Mouse (Mus musculus) midbrain, embryonic 10.5 days (tissue): Measurements from ENCODE around the gene Hmga1. TPM values are rescaled to one million over a fixed set of nuclear protein-coding genes. Genes with fewer than 3 reads are reported as not detected.
A peak's percentile ranks its signal among the peaks of the same experiment; 100 is the strongest.

Experiments used
- DNase-seq: peaks from one replicate; pipeline ENCODE4 v3.0.0-alpha.2; 2017; ENCODE audit warnings: low spot score
- H3K27ac ChIP-seq: fragments of 300-500 bp; sonication (generic); replicated peaks from 2 replicates; pipeline ENCODE4 v1.5.1; 2016; ENCODE audit warnings: mild to moderate bottlenecking
- H3K27me3 ChIP-seq: fragments of 300-500 bp; sonication (generic); 2 replicates; pipeline ENCODE4 v1.6.1; 2016; ENCODE audit warnings: low read depth, mild to moderate bottlenecking; ENCODE audit not compliant: poor library complexity, severe bottlenecking
- H3K36me3 ChIP-seq: fragments of 300-500 bp; sonication (generic); 2 replicates; pipeline ENCODE4 v1.6.1; 2016; ENCODE audit warnings: mild to moderate bottlenecking, moderate library complexity
- H3K4me1 ChIP-seq: fragments of 300-500 bp; sonication (generic); 2 replicates; pipeline ENCODE4 v1.6.1; 2016
- H3K4me3 ChIP-seq: fragments of 300-500 bp; sonication (generic); 2 replicates; pipeline ENCODE4 v1.5.1; 2016; ENCODE audit warnings: mild to moderate bottlenecking, moderate library complexity
- H3K9me3 ChIP-seq: fragments of 300-500 bp; sonication (generic); replicated peaks from 2 replicates; pipeline ENCODE4 v1.6.1; 2016; ENCODE audit warnings: mild to moderate bottlenecking
- WGBS: fragments of 180-500 bp; shearing (Covaris S2); methylation state at CpG from one replicate; pipeline ENCODE4 v1.1.7; 2016; 5-methylcytosine and 5-hydroxymethylcytosine counted together
- polyA plus RNA-seq: library from polyadenylated mRNA; unstranded; fragments of >200 nt; fragmentation: Nextera tagmentation; extraction: Ambion mirVana; gene quantifications from 2 replicates; pipeline ENCODE4 v1.2.1, GENCODE M21; 2016

Gene Hmga1
- polyA plus RNA-seq, 1 experiment from 2014 or later = 831 TPM

DNA sequence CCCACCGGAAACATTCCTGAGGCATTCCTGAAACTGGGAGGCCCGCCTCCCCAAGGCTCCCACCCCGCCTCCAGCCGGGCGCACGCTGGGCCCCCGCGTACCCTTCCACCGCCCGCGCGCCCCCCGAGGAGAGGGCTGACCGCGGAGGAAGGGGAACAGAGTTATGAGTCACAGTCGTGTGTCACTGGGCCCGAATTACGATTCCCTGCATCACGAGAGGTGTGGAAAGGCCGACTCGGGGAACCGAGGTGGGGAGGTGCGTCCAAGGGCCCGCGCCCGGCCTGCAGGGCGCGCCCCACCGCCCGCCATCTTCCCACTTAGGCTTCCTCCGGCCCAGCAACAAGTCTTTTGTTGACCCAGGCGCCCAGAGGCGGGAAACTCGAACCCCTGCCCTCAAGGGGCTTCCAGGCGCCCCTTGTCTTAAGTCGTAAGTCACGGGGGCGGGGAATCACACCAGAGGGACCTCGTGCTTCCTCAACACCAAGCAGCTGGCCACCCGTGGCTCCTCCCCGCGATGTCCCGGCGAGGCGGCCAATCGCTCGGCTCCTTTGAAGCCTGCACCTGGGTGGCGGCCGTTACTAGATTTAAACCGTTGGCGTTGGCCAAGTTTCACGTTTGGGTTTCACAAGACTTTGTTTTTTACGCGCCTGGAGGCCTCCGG, 655 bp upstream of the Hmga1 start:
- WGBS = under 1% methylated on average over 54 of the region's 55 CpGs
- DNase-seq = peak; percentile 90
- Histone ChIP-seq H3K27me3 (no peaks in the 10 kb centered on the region), H3K4me3 (peak overlapping the region; percentile 97), H3K4me1 (peaks cover 75% of the 10 kb centered on the region), H3K36me3 (peaks cover 15% of the 10 kb centered on the region), H3K9me3 (no peaks in the 10 kb centered on the region), H3K27ac (peak overlapping the region; percentile 99)

DNA sequence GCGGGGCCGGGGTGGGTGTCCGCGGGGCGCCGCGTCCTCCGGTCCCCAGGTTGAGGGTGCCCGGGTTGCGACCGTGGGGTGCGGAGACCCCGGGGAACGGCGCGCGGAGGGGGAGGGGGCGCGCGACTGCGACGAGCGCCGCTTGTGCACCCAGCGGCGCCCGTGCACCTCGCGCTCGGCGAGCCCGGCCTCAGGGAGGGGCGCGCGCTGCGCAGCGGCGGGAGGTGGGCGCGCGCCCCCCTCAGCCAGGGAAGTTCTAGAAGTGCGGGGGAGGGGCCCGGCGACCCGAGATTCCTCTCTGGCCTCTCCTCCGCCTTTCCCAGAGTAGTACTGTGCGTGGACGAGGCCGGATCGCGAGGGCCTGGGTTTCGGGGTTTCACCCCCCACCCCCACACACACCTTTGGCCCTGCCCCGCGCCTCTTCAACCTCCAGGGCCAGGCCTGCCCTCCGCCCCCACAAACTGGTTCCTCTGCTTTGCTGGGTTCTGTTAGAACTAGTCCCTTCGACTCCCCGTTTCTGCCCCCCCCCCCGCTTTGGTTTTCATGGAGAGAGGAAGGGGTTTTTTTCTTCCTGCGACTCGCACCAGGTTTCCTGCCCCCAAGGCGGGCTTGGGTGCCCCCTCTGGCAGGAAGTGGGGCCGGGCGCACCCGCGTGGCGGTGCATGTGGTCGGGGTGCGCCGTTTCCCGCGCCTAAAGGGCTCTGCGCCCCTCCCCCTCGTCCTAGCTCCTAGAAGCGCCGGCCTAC, 1.1 kb downstream of the Hmga1 start:
- H3K4me3 ChIP-seq = peak overlapping the region; percentile 97
- under 1% methylated on average over 65 of the region's 75 CpGs for WGBS
- peaks cover 32% of the 10 kb centered on the region for H3K36me3 ChIP-seq
- DNase-seq = peak; percentile 77
- no peaks in the 10 kb centered on the region for H3K9me3 ChIP-seq
- H3K27me3 ChIP-seq = no peaks in the 10 kb centered on the region
- peaks cover 84% of the 10 kb centered on the region for H3K4me1 ChIP-seq
- peak overlapping the region; percentile 99 for H3K27ac ChIP-seq

DNA sequence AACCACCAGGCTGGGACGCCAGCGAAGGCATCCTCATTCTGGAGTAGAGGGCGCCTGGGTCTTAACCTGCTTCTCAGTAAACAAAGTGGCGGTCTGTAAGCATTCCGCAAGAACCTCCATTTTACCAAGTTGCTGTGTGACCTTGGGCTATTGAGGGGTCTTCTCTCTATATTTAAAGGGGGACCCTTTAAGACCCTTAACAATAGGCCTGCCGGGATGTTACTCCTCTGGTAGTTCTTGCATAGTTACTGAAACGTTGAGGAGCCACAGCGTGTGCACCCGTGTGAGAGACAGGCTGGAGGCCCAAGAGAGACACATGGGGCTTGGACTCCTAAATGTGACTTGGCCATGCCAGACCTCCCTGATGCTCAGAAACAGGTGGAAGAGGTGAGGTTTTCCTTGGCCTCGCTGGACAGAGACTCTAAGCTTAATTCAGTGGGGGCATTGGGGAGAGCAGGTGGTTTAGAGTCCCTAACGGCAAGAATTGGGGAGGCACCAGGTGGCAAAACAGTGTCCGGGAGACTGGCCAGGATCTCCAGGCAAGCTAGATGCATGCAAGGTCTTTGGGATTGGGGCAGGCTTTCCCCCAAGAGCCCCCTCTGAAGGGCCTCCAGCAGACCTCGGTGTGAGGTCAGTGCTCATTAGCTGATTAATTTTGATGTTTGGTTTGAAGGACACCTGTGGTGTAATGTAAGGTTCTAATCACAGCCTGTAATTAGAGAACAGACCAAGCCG, 1.8 kb downstream of the Hmga1 start:
- H3K4me3 ChIP-seq = peak overlapping the region; percentile 97
- peak; percentile 39 for DNase-seq
- WGBS = 2% methylated on average over 14 of the region's 14 CpGs
- H3K36me3 ChIP-seq = peaks cover 34% of the 10 kb centered on the region
- peaks cover 80% of the 10 kb centered on the region for H3K4me1 ChIP-seq
- no peaks in the 10 kb centered on the region for H3K9me3 ChIP-seq
- H3K27me3 ChIP-seq = no peaks in the 10 kb centered on the region
- H3K27ac ChIP-seq = peak overlapping the region; percentile 99

DNA sequence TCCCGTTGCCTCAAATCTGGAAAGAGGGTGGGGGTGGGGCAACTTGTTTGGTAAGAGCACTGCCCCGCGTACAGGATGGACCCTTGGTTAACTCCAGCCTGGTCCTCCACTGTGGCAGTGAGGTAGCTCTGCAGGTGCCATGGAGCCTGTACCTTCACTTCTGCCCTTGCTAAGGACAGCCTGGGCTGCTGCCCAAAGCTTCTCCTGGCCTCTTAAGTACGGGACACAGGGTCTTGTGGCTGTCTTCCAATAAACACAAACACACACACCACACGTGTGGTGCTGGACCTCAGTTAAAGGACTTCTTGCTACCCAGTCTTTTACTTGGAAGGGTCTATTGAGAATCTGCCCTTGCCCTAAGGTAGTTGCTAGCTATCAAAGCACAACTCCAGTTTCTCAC, 2.5 kb downstream of the Hmga1 start:
- Histone ChIP-seq H3K9me3 (no peaks in the 10 kb centered on the region), H3K27me3 (no peaks in the 10 kb centered on the region), H3K4me1 (peaks cover 81% of the 10 kb centered on the region), H3K27ac (peak overlapping the region; percentile 99; the same call in 1 of the 2 replicates), H3K4me3 (peak overlapping the region; percentile 97), H3K36me3 (peaks cover 39% of the 10 kb centered on the region)
- WGBS = 14% methylated on average over 5 of the region's 5 CpGs
- no peak for DNase-seq

DNA sequence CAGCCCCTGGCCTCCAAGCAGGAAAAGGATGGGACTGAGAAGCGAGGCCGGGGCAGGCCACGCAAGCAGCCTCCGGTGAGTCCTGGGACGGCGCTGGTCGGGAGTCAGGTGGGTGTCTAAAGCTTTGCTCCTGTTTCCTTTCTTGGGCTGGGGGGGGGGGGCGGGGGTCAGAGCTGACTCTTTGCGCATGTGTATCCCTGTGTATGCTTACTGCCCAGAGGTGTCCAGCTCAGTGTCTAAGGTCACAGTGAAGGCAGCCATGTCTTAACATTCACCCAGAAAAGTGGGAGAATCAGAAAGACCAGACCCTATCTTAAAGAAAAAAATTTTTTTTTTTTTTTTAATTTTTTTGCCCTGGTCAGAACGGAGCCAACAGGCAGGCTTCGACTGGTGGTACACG, 3.3 kb downstream of the Hmga1 start:
- Histone ChIP-seq H3K4me3 (peak overlapping the region; percentile 97), H3K4me1 (peaks cover 81% of the 10 kb centered on the region), H3K9me3 (no peaks in the 10 kb centered on the region), H3K27ac (no peak overlapping the region; the same call in 1 of the 2 replicates), H3K27me3 (no peaks in the 10 kb centered on the region), H3K36me3 (peaks cover 42% of the 10 kb centered on the region)
- no peak for DNase-seq
- WGBS = 73% methylated on average over 12 of the region's 12 CpGs

DNA sequence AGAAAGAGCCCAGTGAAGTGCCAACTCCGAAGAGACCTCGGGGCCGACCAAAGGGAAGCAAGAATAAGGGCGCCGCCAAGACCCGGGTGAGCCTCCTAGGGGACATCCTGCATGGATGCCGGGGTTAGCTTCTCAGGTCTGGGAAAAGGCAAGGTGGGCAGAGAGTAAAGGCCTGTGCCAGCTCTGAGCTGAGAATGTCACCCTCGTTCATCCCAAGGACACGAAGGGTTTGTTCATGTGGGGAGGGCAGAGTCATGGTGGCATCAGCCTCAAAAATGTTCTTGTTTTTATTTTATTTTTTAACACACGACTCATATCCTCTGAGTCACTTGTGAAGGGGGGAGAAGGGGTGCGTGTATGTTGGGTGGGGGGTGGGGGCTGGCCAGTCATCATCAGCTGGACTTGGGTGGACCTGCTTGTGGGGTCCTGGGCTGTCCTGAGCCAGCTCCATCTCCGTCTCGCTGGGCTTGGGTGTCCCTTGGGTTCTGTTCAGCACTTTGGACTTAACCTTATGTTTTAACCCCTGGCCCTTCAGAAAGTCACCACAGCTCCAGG, 4.7 kb downstream of the Hmga1 start:
- Histone ChIP-seq H3K27ac (no peak overlapping the region), H3K27me3 (no peaks in the 10 kb centered on the region), H3K9me3 (no peaks in the 10 kb centered on the region), H3K36me3 (peaks cover 42% of the 10 kb centered on the region), H3K4me1 (peaks cover 81% of the 10 kb centered on the region), H3K4me3 (no peak overlapping the region)
- no peak for DNase-seq
- WGBS = 88% methylated on average over 13 of the region's 13 CpGs

DNA sequence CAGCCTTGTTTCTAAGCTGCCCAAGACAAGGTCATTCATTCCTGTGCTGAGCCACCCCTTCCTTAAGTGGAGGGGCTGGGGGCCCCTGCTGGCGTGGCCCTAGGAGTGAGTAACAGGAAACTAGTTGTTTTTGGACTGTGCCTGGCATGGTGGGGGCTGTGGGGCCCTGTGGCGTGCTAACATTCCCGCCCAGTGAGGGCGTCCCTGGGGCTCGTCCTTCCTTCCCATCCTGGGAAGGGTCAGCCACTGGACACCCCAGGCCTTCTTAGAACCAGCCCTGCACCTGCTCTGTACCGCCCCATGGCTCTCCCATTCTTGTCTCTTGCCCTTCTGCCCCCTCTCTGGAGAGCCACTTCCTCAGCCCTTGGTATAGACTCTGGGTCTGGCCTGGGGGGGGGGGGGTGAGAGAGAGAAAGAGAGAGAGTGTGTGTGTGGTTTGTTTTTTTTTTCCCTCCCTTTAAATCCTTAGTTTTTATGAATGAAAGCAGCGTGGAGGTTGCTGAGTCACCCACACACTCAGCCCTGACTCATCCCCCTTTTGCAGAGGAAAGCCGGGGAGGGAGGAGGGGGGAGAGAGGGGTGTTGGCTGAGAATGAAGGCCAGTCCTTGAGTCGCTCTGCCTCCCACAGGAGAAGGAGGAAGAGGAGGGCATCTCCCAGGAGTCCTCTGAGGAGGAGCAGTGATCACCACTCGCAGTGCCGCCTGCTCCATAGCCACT, 5.7 kb downstream of the Hmga1 start:
- H3K27ac ChIP-seq = 0 out of 2 replicates have a peak overlapping the region, but pooled peaks have one; percentile 49
- peaks cover 42% of the 10 kb centered on the region for H3K36me3 ChIP-seq
- 69% methylated on average over 7 of the region's 11 CpGs for WGBS
- H3K4me1 ChIP-seq = peaks cover 88% of the 10 kb centered on the region
- DNase-seq = no peak
- peaks cover 3% of the 10 kb centered on the region; the same call in 1 of the 2 replicates for H3K27me3 ChIP-seq
- no peaks in the 10 kb centered on the region for H3K9me3 ChIP-seq
- no peak overlapping the region for H3K4me3 ChIP-seq

DNA sequence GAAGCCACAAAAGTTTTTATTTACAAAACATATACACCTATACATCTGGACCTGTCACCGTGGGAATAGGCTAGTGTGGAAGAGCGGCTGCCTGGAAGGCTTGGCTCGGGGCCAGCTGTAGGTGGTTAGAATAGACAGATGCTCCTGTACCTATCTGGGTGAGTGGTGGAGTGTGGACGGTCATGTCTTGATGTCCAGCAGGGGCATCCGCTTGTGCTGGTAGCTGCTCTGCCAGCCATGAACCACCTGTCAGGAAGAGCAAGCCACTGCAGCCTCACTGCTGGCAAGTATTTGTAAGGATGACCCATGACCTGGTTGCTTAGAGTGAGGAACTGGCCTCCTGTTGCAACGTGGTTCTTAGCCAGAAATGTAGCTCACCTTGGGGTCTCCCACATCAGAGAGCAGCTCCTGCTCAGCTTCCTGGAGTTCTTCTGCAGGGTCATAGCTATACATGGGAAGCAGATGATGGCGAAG, 7.5 kb downstream of the Hmga1 start:
- peak overlapping the region; percentile 75; the same call in 1 of the 2 replicates for H3K4me3 ChIP-seq
- H3K4me1 ChIP-seq = peaks cover 70% of the 10 kb centered on the region
- 54% methylated on average over 7 of the region's 7 CpGs for WGBS

DNA sequence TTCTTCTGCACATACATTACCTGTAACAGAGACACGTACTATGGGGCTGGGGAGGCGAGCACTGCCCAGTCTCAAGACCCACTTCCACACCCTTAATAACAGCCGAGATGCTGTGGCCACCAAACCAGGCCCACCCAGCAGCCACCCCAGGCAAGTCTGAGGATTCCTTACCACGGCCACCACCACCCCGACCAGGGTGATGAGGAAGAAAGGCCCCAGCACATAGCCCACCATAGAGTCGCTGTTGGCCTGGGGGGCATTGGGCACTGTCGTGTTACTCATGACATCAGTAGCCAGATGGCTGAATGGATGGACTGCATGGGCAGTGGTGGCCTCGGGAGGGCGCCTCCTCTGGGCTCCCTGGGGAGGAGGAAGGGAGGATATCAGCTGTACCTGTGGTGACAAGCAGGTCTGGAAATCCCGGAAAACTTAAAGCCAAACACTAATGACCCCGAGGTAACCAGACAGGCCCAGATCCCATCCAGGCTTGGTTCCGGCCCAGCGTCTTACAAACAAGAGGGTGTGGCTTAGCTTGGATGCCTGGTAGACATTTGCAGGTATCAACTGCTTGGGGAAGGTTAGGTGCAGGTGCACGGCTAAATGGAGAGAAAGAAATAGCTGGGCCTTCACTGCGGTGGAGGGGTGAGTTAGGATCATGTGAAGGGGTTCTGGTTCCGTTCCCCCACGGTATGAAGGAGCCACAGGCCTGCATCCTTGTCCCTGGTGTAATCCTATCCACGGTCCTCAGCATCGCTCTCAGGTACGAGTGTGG, 8.3 kb downstream of the Hmga1 start:
- peak; percentile 59 for DNase-seq
- WGBS = 10% methylated on average over 20 of the region's 20 CpGs
- H3K4me3 ChIP-seq = peak overlapping the region; percentile 75
- peaks cover 37% of the 10 kb centered on the region for H3K36me3 ChIP-seq
- H3K27ac ChIP-seq = peak overlapping the region; percentile 86
- H3K27me3 ChIP-seq = peaks cover 3% of the 10 kb centered on the region; the same call in 1 of the 2 replicates
- H3K9me3 ChIP-seq = no peaks in the 10 kb centered on the region
- peaks cover 62% of the 10 kb centered on the region for H3K4me1 ChIP-seq

More for the DNA sequence above, 7.5 kb downstream of the Hmga1 start:
- Histone ChIP-seq H3K36me3 (peaks cover 42% of the 10 kb centered on the region), H3K9me3 (no peaks in the 10 kb centered on the region), H3K27ac (no peak overlapping the region), H3K27me3 (peaks cover 3% of the 10 kb centered on the region; the same call in 1 of the 2 replicates)
- DNase-seq = peak; percentile 41

DNA sequence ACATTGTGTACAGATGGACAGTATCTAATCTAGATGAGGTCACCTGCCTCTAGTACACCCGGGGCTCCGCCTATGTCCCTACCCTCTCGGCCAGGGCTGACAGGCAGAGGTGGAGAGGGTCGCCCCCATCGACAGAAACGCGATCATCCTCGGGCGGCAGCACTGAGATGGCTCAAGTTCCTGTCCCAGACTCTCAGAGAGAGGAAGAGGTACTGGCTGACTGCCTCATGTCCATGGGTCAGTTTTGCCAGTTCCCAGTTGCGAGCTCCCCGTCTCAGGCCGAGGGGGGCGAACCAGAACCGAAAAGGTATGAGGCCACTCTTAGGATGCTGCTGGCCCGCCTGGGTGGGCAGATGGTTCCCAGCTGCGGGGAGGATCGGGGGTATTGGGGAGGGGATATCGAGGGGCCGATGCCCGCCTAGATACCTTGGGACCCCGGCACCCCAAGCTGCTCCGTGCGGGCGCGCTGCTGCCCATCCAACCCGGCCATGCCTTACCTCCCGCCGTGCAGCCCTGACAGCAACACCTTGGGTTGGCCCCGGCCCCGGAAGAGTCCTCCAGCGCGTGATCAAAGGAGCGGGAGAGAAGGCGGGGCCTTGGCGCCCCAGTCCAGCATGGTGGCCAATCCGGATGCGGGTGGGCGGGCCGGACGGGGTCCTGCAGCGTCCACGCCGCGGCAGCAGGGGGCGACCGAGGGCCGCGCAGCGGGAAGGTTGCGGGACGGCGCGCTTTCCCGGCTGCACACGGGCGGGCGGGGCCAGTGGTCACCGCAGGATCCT, 9.1 kb downstream of the Hmga1 start, which contains the start of gene AI413582:
Gene AI413582, minus strand, starts transcription at position 594 of the 779 bp plus-strand sequence.
- DNase-seq = peak; percentile 98
- Histone ChIP-seq H3K36me3 (peaks cover 30% of the 10 kb centered on the region), H3K27me3 (peaks cover 3% of the 10 kb centered on the region; the same call in 1 of the 2 replicates), H3K9me3 (no peaks in the 10 kb centered on the region), H3K4me3 (peak within 1 kb of the TSS; percentile 75), H3K4me1 (peaks cover 54% of the 10 kb centered on the region), H3K27ac (peak within 1 kb of the TSS; percentile 86)
- WGBS = under 1% methylated on average over 58 of the region's 58 CpGs

DNA sequence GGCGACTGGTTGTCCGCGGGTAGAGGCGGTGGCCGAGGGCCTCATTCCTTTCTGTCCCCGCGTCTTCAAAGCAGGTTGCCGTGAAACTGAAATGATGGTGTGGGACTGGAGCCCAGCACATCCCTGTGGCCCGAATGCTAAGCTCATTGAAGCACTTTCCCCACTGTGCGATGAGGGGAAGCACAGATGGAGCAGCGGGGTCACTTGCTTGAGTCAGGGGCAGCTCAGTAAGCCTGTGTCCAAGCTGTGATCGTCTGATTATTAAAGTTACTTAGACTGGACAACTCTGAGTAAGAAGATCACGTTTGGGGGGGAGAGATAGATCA, 9.6 kb downstream of the Hmga1 start:
- Histone ChIP-seq H3K27ac (peak overlapping the region; percentile 86), H3K27me3 (peaks cover 3% of the 10 kb centered on the region; the same call in 1 of the 2 replicates), H3K9me3 (no peaks in the 10 kb centered on the region), H3K4me1 (peaks cover 49% of the 10 kb centered on the region), H3K4me3 (peak overlapping the region; percentile 75), H3K36me3 (peaks cover 24% of the 10 kb centered on the region)
- no peak for DNase-seq
- WGBS = under 1% methylated on average over 13 of the region's 13 CpGs
